Mouse (Mus musculus): Measurements from ENCODE around the gene Pi16. TPM values are rescaled to one million over a fixed set of nuclear protein-coding genes. Genes with fewer than 3 reads are reported as not detected.

Gene Pi16
- polyA plus RNA-seq, 1 experiment from 2014 or later = 1.8 TPM

DNA sequence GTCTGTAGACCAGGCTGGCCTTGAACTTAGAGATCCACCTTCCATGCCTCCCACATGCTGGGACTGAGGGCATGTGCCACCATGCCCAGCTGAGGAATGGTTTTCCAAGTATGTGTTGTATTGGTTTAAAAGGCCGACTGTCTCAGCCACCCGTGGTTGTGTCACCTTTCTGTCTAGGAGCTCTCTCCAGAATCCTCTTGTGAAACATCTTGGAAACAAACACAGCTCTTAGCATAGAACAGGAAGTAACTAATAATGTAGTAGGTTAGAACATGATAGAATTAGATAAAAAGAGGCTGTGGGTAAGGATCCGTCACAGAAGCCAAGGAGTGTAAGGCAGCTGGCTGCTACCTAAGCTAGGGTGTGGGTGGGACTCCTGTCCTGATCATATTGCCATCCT is 24.5 kb upstream of the Pi16 start:
- H3K9ac ChIP-seq = no peak overlapping the region
- no peaks in the 10 kb centered on the region for H3K27me3 ChIP-seq
- 80% methylated on average over 3 of the region's 3 CpGs for WGBS
- peaks cover 64% of the 10 kb centered on the region for H3K36me3 ChIP-seq
- H3K4me3 ChIP-seq = no peak overlapping the region
- no peaks in the 10 kb centered on the region for H3K4me1 ChIP-seq (replicated peaks)
- no peak for ATAC-seq (ENCODE audit: low read depth)
- H3K27ac ChIP-seq (replicated peaks) = no peak overlapping the region
- no peaks in the 10 kb centered on the region for H3K9me3 ChIP-seq
- no peak overlapping the region for H3K4me2 ChIP-seq

DNA sequence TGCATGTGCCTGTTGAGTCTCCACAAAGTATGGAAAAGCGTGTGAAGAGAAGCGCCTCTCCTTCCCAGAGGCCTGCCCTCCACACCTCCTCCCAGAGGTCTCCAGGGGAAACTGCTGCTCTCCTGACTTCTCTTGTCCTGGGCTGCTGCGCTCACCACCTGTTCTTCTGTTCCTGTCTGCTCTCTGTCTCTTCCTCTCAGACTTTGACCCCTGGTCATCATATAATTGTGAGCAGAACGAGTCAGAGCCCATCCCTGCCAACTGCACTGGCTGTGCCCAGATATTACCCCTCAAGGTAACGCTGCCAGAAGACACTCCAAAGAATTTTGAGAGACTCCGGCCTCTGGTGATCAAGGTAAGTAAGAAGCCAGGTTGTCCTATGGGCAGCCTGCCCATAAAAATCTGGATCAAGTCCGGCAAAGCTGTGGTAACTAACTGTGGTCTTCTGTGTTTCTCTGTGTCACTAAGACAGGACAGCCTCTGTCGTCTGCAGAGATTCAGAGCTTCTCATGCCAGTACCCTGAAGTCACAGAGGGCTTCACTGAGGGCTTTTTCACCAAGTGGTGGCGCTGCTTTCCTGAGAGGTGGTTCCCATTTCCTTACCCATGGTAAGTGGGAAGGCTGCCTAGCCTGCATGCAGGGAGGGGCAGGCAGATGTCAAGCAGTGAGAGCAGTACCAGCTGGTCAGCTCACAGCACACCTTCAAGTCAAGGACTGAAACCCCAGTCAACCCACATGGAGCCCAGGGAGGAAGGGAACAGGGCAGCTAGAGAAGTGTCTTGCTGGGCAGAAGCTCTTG is 23.5 kb upstream of the Pi16 start:
- peaks cover 73% of the 10 kb centered on the region for H3K36me3 ChIP-seq
- no peak for ATAC-seq (ENCODE audit: low read depth)
- H3K9ac ChIP-seq = no peak overlapping the region
- H3K27me3 ChIP-seq = no peaks in the 10 kb centered on the region
- no peak overlapping the region for H3K4me2 ChIP-seq
- no peaks in the 10 kb centered on the region for H3K9me3 ChIP-seq
- 83% methylated on average over 9 of the region's 9 CpGs for WGBS
- no peak overlapping the region for H3K4me3 ChIP-seq
- no peaks in the 10 kb centered on the region for H3K4me1 ChIP-seq (replicated peaks)
- no peak overlapping the region for H3K27ac ChIP-seq (replicated peaks)

- Histone ChIP-seq H3K9ac (no peak overlapping the region), H3K9me3 (no peaks in the 10 kb centered on the region), H3K27me3 (no peaks in the 10 kb centered on the region), H3K4me3 (no peak overlapping the region), H3K36me3 (peaks cover 86% of the 10 kb centered on the region), H3K27ac (replicated peaks) (no peak overlapping the region), H3K4me2 (no peak overlapping the region), H3K4me1 (replicated peaks) (no peaks in the 10 kb centered on the region)
- WGBS = 69% methylated on average over 5 of the region's 5 CpGs
- ATAC-seq (ENCODE audit: low read depth) = no peak
Measured at GRCm38 (mm10) chr17:29295835-29296234, 21.6 kb upstream of the Pi16 start.

DNA sequence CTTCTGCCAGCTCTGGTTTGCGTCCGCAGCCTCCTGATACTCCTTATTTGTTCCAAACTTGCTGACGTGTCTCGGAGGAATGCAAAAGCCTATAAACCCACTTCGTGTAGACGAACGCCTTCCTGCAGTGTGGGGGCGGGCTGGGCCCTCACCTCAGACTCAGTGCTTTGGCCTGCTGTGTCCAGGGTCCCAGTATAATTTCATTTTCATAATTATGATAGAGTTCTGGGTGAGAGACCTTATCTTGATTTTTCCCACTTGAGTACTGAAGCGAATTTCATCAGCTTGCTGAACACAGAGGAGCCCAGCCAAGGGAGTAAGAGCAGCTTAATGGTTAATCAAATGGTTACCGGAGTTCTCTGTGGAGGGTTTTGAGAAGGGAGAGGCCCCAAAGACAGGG is 20.2 kb upstream of the Pi16 start:
- no peak for ATAC-seq (ENCODE audit: low read depth)
- Histone ChIP-seq H3K36me3 (peaks cover 94% of the 10 kb centered on the region), H3K27ac (replicated peaks) (no peak overlapping the region), H3K27me3 (no peaks in the 10 kb centered on the region), H3K4me1 (replicated peaks) (no peaks in the 10 kb centered on the region), H3K9me3 (no peaks in the 10 kb centered on the region), H3K4me3 (no peak overlapping the region), H3K9ac (no peak overlapping the region), H3K4me2 (no peak overlapping the region)
- WGBS = 81% methylated on average over 10 of the region's 10 CpGs

DNA sequence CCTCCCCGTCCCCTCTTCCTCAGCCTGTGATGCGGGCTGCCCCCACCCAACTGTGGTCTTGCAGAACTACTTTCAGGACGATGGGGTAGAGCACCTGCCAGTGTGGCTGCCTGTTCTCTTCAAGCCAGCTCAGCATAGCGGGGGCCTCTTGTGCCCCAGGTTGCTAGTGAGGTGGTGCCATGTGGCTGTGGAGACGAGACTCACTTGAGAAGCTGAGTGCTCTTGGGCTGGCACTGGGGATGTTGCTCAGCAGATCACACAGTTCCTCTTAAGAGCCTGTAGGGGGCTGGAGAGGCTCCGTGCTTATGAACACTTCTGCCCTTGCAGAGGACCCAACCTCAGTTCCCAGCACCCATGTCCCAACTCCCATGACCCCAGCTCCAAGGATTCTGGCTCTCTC is 19.7 kb upstream of the Pi16 start:
- H3K27me3 ChIP-seq = no peaks in the 10 kb centered on the region
- no peak overlapping the region for H3K4me3 ChIP-seq
- no peak overlapping the region for H3K9ac ChIP-seq
- ATAC-seq (ENCODE audit: low read depth) = no peak
- no peaks in the 10 kb centered on the region for H3K9me3 ChIP-seq
- no peak overlapping the region for H3K4me2 ChIP-seq
- H3K4me1 ChIP-seq (replicated peaks) = no peaks in the 10 kb centered on the region
- 92% methylated on average over 6 of the region's 6 CpGs for WGBS
- H3K36me3 ChIP-seq = peaks cover 98% of the 10 kb centered on the region
- H3K27ac ChIP-seq (replicated peaks) = no peak overlapping the region

GRCm38 (mm10) chr17:29299282-29299681 is 18.2 kb upstream of the Pi16 start:
- ATAC-seq (ENCODE audit: low read depth) = no peak
- 91% methylated on average over 4 of the region's 4 CpGs for WGBS
- no peak overlapping the region for H3K9ac ChIP-seq
- no peaks in the 10 kb centered on the region for H3K27me3 ChIP-seq
- H3K36me3 ChIP-seq = peaks cover 83% of the 10 kb centered on the region
- no peak overlapping the region for H3K4me3 ChIP-seq
- no peak overlapping the region for H3K4me2 ChIP-seq
- 0 out of 2 replicates have a peak, but pooled peaks cover 8% of the 10 kb centered on the region for H3K4me1 ChIP-seq (replicated peaks)
- no peak overlapping the region for H3K27ac ChIP-seq (replicated peaks)
- no peaks in the 10 kb centered on the region for H3K9me3 ChIP-seq

GRCm38 (mm10) chr17:29300926-29301325 is 16.6 kb upstream of the Pi16 start:
- Histone ChIP-seq H3K27ac (replicated peaks) (no peak overlapping the region), H3K4me3 (no peak overlapping the region), H3K4me2 (no peak overlapping the region), H3K36me3 (peaks cover 67% of the 10 kb centered on the region), H3K27me3 (no peaks in the 10 kb centered on the region), H3K9me3 (no peaks in the 10 kb centered on the region), H3K9ac (no peak overlapping the region), H3K4me1 (replicated peaks) (peaks cover 18% of the 10 kb centered on the region; the same call in 1 of the 2 replicates)
- ATAC-seq (ENCODE audit: low read depth) = no peak
- 93% methylated on average over 7 of the region's 7 CpGs for WGBS

DNA sequence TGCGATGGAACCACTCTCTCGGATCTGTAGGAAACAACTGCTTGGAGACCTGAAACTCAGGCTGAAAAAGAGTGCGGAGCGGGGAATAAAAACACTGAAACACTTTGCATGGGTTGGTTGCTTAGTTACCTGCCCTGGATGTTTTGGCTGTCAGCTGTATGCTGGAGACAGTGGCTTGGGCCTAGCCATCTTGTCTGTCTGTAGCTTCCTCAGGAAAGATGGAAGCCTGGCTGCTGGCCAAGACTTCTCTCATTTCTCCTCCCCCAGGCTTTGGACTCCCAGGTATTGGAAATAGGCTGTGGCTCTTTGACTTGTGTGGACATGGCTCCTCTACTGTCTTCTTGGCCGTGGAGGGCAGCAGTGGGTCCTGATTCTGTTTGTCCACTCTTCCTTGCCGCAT is 16.1 kb upstream of the Pi16 start:
- Histone ChIP-seq H3K9ac (no peak overlapping the region), H3K4me3 (no peak overlapping the region), H3K4me1 (replicated peaks) (peaks cover 18% of the 10 kb centered on the region; the same call in 1 of the 2 replicates), H3K9me3 (no peaks in the 10 kb centered on the region), H3K27me3 (no peaks in the 10 kb centered on the region), H3K4me2 (no peak overlapping the region), H3K27ac (replicated peaks) (no peak overlapping the region), H3K36me3 (peaks cover 62% of the 10 kb centered on the region)
- ATAC-seq (ENCODE audit: low read depth) = no peak
- 93% methylated on average over 6 of the region's 6 CpGs for WGBS

DNA sequence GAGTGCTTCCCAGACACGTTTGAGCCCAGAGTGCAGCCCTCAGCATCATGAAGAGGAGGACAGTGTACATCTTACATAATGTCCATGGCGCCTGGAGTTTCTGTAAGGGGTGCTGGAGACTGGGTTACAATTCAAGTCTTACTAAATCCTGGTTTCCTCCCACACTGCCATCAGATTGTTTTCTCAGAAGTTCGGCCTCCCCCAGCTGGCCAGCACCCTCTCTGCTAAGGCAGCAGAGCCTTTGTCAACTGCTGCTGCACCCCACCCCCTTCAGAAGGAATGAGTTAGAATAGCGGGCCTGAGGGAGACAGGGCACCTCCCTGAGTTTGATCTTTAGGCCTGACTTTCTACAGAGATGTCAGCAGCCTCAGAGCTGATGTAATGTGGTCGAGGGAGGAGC is 15.3 kb upstream of the Pi16 start:
- Histone ChIP-seq H3K36me3 (peaks cover 55% of the 10 kb centered on the region), H3K4me2 (no peak overlapping the region), H3K9me3 (no peaks in the 10 kb centered on the region), H3K4me1 (replicated peaks) (peaks cover 23% of the 10 kb centered on the region; the same call in 1 of the 2 replicates), H3K9ac (no peak overlapping the region), H3K27ac (replicated peaks) (no peak overlapping the region), H3K4me3 (no peak overlapping the region), H3K27me3 (no peaks in the 10 kb centered on the region)
- WGBS = 83% methylated on average over 5 of the region's 5 CpGs
- no peak for ATAC-seq (ENCODE audit: low read depth)

GRCm38 (mm10) chr17:29303087-29303486 is 14.4 kb upstream of the Pi16 start:
- Histone ChIP-seq H3K36me3 (peaks cover 45% of the 10 kb centered on the region), H3K27me3 (no peaks in the 10 kb centered on the region), H3K4me3 (no peak overlapping the region), H3K4me2 (no peak overlapping the region), H3K27ac (replicated peaks) (no peak overlapping the region; the same call in 1 of the 2 replicates), H3K4me1 (replicated peaks) (peaks cover 27% of the 10 kb centered on the region; the same call in 1 of the 2 replicates), H3K9me3 (no peaks in the 10 kb centered on the region), H3K9ac (no peak overlapping the region)
- 54% methylated on average over 3 of the region's 3 CpGs for WGBS
- ATAC-seq (ENCODE audit: low read depth) = no peak

DNA sequence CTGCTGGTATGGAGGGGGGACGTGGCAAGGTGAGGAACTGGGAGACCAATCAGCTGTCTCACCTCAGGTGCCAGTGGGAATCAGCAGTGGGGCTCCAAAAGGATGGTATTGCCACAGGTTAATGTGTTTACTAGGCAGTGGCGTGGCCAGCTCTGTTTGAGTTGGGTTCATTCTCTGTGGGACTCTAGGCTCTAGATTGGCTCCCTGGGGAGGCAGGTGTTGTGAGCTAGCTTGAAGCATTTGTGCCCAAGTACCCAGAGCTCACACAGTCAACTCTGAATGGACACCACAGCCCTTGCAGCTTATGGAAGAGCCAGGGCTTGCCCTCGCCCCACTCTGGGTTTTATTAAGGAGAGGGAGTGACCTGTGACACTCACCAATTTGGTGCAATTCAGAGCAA is 13.6 kb upstream of the Pi16 start:
- Histone ChIP-seq H3K9me3 (no peaks in the 10 kb centered on the region), H3K36me3 (peaks cover 39% of the 10 kb centered on the region), H3K4me3 (no peak overlapping the region), H3K27ac (replicated peaks) (no peak overlapping the region), H3K4me1 (replicated peaks) (peaks cover 27% of the 10 kb centered on the region; the same call in 1 of the 2 replicates), H3K27me3 (no peaks in the 10 kb centered on the region), H3K4me2 (no peak overlapping the region), H3K9ac (no peak overlapping the region)
- ATAC-seq (ENCODE audit: low read depth) = no peak
- 68% methylated on average over 3 of the region's 3 CpGs for WGBS

DNA sequence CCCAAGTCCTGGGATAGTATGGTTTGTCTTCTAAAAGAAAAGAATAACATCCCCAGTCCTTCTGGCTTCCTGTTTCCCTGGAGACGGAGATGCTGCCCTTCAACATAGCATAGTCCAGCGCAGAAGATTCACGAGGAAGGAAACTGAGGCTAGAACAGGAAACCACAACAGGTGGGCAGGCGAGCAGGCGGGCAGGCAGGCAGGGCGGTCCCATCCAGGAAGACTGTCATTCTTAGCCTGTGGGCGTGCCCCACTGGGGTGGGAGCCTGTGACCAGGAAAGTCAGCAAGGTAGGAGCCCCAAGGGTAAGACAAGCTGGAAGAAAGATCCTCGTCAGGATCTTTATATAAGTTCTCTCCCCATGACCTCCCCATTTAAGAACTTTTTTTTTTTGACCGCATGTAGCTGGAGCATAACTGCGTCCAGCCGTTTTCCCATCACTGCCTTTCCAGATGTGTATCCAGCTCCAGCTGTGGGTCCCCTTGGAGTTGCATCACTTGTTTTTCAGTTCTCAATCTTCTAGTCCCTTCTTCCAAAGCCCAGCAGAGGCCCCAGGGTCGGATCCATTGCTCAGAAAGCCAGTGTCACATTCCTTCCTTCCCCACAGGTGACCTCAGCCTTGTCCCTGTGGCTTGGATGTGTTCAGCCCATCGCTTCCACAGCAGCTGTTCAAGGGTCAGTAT is 13.0 kb upstream of the Pi16 start:
- Histone ChIP-seq H3K9me3 (no peaks in the 10 kb centered on the region), H3K36me3 (peaks cover 32% of the 10 kb centered on the region), H3K4me3 (no peak overlapping the region), H3K27me3 (no peaks in the 10 kb centered on the region), H3K4me2 (no peak overlapping the region), H3K27ac (replicated peaks) (no peak overlapping the region; the same call in 1 of the 2 replicates), H3K9ac (no peak overlapping the region), H3K4me1 (replicated peaks) (peaks cover 27% of the 10 kb centered on the region; the same call in 1 of the 2 replicates)
- WGBS = 70% methylated on average over 13 of the region's 13 CpGs
- ATAC-seq (ENCODE audit: low read depth) = no peak
